Mouse (Mus musculus) megakaryocyte progenitor cell, adult 5-6 weeks (primary cell): ENCODE measurements around the gene Raly. TPM values are rescaled to one million over a fixed set of nuclear protein-coding genes. Genes with fewer than 3 reads are reported as not detected.

ENCODE experiments used
- ATAC-seq: replicated peaks from 2 replicates; pipeline ENCODE4 v1.8.0; 2016; ENCODE audit warnings: mild to moderate bottlenecking, moderate TSS enrichment, inconsistent platforms; ENCODE audit not compliant: poor library complexity
- total RNA-seq, 2 experiments: library from RNA; stranded (forward) in 1 of 2; stranded (reverse) in 1 of 2; fragments of 157-497, 149-512 nt in 1 of 2; fragments of 200-1000 nt in 1 of 2; gene quantifications; 2 replicates each; pipeline versions ENCODE4 v1.2.3 to v1.2.4; 2015 to 2017

Gene Raly
- total RNA-seq (2015), result 95.3 and 110 TPM in 2 replicates
- total RNA-seq (2017), result 163 and 183 TPM in 2 replicates

DNA sequence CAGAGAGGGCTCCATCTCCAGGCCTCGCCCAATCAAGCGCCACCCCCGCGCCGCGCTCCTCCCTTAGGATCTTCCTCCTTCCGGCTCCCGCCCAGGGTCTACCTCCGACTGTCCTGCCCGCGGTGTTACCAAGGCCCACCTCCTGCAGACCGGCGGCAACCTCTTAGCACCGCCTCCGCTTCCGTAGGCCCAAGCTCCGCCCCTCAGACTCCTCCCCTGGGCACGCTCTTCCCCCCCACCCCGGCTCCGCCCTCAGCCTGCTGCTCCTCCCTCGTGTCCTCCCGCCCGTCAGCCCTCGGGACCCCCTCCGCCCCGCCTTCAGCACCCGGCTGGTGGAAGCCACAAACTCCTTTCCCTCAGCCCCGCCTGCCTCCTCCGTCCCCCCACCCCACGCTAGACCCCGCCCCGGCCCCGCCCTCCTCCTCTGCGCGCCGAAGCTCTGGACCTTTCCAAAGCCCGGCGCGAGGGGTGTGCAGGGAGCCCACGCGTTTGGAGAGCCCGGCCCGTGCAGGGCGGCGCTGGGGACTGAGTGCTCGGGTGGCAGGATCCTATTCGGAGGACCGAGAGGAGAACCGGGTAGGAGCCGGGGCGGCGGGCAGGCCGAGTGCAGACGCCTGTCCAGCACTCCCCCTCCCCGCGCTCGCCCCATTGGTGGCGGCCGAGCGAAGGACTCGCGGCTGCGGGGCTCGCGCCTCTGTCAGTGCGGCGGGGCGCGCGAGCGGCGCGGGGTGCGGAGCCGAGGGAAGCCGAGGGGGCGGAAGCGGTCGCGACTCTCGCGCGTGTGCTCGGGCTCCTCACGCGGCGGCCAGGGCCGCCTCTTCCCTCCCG lies at the start of gene Raly, which contains the start of gene a:
Gene Raly (plus strand): TSS at position 441 of the 828 bp plus-strand sequence.
Gene a (plus strand): TSS at position 747 of the 828 bp plus-strand sequence.
- peak; percentile 84 for ATAC-seq

DNA sequence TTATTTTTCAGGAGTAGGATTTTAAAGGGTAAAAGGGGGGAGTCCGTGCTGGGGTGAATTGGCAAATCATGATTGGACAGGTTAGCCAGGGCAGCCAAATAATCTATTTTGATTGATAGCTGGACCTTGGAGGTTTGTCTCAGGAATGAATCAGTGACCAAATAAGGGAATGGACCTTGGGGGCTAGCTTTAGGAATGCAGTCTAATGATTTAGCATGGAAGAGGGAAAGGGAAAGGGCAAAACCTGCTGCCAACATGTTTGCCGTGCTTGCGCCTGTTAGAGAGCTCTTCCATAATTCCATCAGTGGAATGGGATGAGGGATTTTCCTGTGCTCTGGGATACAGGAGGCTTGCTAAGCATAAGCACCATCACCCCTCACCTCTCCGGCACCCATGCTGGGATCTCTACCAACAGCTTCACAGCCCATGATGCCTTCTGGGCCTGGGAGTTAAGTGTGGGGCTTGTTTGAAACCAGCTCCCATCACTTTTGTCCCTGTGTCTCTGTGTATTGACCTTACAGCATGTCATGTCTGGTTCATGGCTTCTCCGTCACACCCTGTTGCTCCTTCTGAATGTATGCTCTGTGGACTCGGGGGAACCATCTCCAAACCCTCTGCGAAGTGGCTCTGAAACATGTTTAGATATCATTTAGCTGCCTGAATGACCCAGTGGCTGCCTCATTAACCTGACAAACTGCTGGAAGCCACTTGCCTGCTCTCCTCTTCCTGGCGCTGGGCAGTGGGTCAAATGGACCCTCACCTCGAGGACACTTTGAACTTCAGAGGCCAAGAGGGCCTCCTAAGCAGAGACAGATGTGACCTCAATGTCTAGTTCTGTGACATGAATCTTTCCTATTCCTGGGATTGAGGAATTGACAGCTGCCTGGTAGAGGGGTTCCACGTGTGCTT lies 47.7 kb upstream of the Raly start:
- ATAC-seq, result no peak

DNA sequence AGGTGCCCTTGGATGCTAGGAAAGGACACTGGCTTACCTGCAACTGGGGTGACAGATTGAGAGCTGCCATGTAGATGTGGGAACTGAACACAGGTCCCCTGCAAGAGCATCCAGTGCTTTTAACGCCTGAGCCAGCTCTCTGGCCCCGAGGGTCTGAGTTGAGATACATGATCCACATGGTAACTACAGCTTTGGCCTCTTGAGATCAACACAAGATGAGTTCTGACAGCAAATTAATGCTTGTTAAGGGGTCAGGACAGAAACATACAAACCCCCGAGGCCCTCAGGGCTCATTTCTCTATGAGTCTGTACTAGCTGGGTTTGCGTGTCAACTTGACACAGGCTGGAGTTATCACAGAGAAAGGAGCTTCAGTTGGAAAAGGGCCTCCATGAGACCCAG lies 47.0 kb upstream of the Raly start:
- ATAC-seq, result no peak

DNA sequence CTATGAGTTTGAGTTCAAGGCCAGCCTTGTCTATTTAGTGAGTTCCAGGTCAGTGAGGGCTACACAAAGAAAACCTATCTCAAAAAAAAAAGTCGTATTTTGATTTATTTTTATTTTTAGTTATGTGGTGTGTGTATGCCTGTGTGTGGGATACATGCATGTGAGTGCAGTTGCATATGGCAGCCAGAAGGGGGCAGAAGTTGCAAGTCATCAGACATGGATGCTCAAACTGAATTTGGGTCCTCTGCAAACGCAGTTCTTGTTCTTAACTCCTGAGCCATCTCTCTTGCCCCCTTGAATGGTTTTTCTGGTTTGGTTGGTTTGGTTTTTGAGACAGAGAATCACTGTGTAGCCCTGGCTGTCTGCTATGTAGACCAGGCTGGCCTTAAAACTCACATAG lies 42.5 kb upstream of the Raly start:
- ATAC-seq, result no peak

DNA sequence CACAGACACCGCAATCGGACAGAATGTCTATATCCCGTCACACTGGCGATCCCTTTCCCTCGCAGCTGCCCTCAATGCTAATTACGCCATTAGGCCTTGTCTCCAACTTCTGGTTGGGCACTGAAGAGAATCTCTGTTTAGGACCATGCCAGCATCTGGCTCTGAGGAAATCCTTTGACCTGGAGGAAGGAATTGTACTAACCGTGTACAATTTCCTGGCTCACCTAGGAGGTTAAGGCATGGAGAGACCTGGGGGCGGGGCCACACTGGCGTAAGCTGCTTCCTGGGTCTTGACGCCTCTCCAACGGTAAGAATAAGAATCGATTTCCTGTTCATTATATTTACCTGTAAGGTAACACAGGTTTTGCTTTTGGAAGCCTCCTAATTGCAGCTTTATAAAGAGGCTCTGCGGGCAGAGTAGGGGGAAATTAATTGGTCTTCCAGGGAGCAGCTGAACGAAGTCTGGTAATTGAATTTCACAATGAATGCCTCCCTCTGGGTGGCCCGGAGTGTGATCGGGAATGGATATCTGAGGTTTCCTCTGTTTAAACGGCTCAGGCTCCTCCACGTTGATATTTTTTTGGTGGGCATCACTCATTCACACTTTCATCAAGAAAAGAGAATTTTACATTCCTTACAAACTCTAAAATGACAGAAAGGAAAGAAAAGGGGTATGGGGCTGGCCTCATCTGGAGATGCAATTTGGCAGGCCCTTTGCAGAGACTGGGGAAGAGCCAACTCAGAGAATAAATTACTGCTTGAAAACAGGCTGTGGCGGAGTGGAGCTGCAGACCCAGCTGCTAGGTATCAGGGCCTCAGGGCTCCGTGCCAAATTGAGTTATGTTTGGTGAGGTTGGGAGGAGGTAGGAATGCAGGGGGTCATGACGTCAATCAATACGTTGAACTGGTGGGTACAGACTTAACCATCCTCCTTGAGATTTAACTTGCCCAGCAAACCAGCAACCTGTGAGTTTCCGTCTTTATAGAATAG lies 41.6 kb upstream of the Raly start:
- no peak for ATAC-seq

DNA sequence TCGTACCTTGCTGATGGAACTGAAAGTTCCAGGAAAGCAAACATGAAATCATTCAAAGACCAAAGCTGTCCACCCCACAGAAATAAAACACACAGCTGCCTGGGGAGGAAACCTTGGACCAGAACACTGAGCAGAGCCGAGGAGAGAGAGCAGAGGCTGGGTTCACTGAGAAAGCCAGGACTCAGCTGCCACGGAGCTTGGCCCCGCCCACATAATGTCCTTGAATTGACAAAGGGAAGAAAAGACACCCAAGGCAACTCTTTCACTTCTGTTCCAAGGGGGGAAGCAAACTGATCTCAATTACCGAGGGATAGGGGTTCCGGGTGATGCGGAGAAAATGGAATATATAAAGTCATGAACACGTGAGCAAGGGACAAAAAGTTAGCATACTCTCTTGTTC lies 39.0 kb upstream of the Raly start:
- ATAC-seq, result peak; percentile 37; the same call in 1 of the 2 replicates

DNA sequence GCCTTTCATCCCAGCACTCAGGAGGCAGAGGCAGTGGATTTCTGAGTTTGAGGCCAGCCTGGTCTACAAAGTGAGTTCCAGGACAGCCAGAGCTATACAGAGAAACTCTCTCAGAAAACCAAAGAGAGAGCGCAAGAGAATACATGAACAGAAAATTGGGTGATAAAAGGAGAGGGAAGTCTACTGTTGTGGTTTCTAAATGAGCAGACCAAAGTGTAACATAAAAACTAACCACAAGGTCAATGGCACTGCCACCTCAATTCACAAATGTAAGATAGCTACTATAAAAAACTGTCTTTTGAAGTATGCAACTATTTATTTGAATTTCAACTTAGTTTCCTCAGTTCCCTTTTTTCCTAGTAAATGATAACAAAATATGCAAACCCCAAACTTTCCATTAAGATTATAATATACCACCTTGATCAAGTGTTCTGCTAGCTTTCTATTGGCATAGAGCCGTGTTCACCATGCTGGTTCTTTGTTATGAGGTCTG lies 36.8 kb upstream of the Raly start:
- ATAC-seq, result no peak

DNA sequence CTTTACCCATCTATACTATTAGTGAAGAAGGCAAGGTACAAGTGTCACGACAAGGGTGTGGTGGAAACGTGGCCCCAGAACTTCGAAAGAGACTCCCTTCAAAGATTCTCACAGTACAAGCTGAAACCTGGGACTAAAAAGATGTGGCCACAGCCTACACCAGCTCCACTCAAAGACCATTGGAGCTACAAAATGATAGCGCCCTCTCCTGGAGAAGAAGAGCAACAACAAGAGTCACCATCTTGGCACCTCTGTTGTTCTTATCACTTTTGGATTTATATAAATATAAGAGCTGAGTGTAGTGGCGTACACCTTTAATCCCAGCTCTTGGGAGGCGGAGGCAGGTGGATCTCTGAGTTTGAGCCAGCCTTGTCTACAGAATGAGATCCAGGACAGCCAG lies 35.1 kb upstream of the Raly start:
- ATAC-seq, result peak; percentile 76

DNA sequence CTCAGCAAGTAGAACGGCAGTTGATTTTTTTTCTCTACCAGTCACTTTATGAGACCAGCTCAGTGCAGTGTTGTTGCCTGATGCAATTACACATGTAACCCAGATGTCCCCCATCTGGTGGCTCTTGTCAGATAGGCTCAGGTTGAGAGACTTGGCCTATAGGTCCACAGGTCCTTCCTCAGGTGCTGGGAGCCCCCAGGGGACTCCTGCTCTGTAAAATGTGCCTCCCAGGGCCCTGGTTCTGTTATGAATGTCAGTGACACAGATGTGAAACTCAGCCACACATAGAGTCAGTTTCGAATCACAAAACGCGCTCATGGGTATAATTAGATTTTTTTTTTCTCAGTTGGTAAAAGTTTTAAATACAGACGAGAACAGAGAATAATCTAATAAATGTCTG lies 33.2 kb upstream of the Raly start:
- no peak for ATAC-seq

DNA sequence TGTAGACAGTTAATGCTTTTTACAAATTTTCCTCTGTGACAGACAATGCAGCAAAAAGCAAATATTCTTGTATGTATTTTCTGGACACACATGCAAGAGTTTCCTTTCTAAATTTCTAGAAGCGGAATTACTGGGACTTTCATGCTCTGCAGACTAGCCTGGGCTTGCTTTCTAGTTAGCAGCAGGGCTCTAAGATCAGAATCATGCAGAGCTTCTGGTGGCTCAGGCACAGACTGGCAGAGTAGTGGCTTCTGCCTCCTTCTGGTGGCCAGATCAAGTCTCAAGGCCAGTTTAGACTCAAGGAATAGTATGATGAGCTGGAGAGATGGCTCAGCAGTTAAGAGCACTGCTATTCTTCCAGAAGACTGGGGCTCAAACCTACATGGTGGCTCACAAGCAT lies 32.4 kb upstream of the Raly start:
- no peak for ATAC-seq

DNA sequence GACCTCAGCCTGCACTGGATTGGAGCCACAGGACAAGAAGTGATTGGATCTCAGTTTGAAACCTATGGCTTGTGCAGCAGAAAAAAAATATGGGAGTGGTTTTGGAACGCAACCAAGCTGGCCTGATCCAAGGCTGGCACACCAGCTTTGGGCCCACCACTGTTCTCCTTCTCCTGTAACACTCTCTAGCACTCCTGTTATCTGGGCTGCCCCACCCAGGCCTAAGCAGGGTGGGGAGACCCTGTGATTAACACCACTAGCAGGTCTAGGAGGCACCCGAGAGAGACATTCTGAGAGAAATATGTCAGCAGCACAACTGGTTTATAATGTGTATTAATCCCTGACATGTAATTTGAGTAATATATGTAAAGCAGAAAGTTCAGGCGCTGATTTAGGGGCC lies 27.7 kb upstream of the Raly start:
- peak; percentile 41; the same call in 1 of the 2 replicates for ATAC-seq

DNA sequence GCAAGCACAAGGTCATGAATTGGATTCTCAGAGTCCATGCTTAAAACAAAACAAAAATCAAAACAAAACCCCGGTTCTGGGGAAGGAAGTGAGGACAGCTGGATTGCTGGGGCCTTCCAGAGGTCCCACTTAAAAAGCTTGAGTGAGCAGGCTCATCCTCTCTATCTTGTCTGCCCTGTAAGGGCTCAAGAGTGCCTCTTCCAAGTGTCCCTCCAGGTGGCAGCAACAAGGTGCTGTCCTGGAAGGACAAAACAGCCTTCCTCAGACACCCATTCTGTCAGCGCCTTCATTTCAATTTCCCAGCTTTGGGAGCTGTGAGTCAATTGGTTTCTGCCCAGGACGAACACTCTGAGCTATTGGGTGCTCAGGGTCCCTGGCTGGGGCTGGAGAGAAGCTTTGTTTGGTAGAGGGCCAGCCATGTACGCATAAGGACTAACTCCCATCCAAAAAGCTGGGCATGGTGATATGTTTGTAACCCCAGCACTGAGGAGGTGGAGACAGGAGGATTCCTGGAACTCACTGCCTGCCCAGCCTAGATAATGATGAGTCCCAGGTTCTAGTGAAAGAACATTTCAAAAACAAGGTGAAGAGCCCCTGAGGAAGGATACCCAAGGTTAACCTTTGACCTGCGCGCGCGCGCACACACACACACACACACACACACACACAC lies 25.9 kb upstream of the Raly start:
- peak; percentile 65 for ATAC-seq

DNA sequence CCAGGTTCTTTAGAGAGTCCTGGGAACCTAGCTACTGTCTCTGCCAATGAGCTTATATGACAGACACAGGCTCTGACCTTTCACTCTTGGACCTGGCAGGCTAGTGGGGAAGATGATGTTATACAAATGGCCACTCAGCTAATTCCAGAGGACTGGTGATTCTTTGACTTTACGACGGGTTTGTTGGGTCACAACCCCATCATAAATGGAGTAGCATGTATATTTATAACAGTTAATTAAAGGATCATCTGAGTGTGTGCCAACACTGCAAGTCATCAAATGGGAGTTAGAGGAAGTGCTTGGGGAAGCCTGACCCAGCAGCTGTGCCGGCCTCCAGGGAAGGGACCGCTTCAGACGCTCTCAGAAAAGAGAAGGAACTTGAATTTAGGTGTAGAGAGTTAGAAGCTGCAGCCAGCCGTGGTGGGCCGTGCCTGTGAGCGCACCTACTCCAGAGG lies 25.3 kb upstream of the Raly start:
- ATAC-seq, result peak; percentile 67

DNA sequence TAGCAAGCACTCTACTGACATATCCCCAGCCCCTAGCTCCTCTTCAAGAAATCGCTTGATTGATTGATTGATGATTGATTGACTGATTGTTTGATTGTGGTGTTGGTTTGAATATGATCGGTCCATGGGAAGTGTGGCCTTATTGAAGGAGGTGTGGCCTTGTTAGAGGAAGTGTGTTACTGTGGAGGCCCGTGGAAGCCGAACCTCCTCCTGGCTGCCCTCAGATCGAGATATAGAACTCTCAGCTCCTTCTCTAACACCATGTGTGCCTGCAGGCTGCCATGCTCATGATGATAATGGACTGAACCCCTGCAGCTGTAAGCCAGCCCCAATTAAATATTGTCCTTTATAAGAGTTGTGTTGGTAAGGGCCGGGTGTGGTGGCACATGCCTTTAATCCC lies 23.8 kb upstream of the Raly start:
- 0 out of 2 replicates have a peak, but pooled peaks have one; percentile 18 for ATAC-seq

DNA sequence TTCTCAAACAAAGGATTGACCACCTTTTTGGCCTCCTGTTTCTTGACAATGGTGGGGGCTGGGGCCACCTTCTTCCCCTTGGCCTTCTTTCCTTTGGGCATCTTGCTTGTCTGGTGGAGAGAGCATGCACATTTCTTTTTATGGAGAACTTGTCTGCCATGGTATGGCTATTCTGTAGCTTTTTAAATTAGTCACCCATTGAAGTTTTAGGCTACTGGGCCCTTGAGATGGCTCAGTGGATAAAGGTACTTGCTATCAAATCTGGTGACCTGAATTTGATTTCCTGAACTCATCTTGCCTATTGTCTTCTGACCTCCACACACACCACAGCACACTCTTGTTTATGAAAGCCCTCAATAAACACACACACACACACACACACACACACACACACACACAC lies 21.0 kb upstream of the Raly start, which contains the start of gene Gm14214:
Gene Gm14214 (minus strand): TSS at position 101 of the 400 bp plus-strand sequence.
- no peak for ATAC-seq

DNA sequence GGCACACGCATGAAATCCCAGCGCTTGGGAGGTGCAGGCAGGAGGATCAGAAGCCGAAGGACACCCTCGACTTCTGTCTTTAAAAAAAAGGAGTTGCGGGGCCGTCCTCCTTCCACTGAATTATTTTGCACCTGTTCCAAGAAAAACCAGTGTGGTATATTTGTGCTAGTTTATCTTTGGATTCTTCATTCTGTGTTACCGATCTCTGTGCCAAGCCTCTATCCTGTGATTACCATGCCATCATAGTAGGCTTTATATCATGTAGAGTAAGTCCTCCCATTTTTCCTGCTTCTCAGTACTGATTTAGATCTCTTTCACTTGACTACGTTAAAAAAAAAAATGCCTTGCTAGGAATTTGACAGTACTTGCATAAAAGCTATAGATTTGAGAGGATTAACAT lies 19.3 kb upstream of the Raly start:
- ATAC-seq, result no peak

DNA sequence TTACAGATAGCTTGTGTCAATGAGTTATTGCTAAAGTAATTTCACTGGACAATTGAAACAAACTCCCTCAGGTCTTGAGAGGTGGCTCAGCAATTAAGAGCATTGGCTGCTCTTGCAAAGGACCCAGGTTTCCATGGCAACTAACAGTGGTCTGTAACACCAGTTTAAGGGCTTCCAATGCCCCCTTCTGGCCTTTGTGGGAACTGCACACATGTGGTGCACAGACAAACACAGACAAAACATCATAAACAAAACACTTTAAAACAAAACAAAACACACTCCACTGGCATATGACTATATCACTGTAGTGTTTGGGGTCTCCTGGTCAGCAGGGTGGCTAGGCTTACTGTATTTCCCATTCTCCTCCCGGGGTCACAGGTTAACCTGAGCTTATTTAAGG lies 16.9 kb upstream of the Raly start:
- ATAC-seq, result peak; percentile 76

DNA sequence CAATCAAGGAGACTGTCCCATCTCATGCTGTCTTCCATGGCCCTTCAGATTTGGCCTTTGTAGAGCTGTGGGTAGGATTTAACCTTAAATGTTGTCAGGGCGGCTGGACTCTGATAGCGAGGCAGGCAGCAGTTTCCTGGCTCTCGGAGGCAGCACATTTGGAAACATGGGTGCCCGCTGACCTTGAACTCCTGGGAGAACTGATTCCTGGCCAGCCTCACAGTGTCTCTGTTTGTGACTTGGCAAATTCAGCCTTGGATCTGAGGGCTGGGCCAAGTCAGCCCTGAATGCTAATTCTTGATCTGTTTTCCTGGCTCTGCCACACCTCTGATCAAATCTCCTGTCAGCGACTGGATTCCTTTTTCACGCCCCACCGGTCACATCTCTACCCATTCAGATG lies 14.4 kb upstream of the Raly start:
- ATAC-seq, result no peak

DNA sequence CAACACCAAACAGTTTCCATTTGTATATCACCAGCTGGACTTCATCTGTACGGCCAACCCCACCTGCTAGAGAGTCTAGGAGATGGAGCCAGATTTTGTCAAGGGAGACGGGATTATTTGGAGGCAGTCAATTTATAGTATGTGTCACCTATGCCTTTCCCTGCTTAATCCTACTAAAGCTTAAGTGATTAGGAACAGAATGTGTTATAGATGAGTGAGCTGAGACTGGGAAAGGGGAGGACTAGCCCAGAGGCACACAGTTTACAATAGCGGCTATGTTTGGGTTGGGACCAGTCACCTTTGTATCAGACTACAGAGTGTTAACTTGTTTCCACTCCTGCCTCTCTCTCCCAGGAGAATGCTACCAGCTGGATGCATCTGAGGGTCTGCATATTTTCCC lies 11.2 kb upstream of the Raly start:
- no peak for ATAC-seq

DNA sequence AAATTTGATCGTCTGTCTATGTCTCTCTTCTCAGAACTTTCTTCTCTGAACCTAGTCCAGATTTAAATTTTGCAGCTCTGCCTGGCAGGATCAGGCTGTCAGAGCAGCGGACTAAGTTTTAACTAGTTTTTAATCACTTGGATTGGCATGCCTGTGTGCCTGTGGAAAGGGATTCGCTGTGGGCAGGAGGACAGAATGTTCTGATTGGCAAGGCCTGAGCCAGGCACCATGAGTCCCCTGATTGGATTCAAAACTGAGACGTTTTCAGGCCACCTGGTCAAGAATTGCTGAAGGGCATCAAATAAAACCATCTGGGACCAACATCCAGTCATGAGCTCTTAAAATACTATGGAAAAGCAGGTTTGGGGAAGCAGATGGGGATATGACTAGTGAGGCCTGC lies 8.5 kb upstream of the Raly start:
- no peak for ATAC-seq
